Mouse (Mus musculus) macrophage (primary cell): Measurements from ENCODE around the gene Hyal1. TPM values are rescaled to one million over a fixed set of nuclear protein-coding genes. Genes with fewer than 3 reads are reported as not detected.

Source experiments
- H3K27ac ChIP-seq: fragments of 350-480 bp; formaldehyde crosslinking; 2 replicates; pipeline ENCODE4 v1.9.0; 2021
- H3K36me3 ChIP-seq: fragments of 350-480 bp; formaldehyde crosslinking; 2 replicates; pipeline ENCODE4 v1.9.0; 2021; ENCODE audit errors: inconsistent target
- H3K4me3 ChIP-seq: fragments of 350-480 bp; formaldehyde crosslinking; 2 replicates; pipeline ENCODE4 v1.9.0; 2021; ENCODE audit errors: inconsistent target
- H3K79me2 ChIP-seq: fragments of 350-480 bp; formaldehyde crosslinking; 2 replicates; pipeline ENCODE4 v1.9.0; 2021; ENCODE audit errors: inconsistent target
- WGBS: methylation state at CpG from one replicate; pipeline ENCODE4 v1.1.7; 2026; ENCODE audit warnings: inconsistent platforms; ENCODE audit not compliant: missing documents; 5-methylcytosine and 5-hydroxymethylcytosine counted together
- polyA plus RNA-seq: library from polyadenylated mRNA; stranded (reverse); fragments of 250-400 nt; gene quantifications from 3 replicates; pipeline ENCODE4 v1.2.4, GENCODE M21; 2018; ENCODE audit warnings: inconsistent platforms
- total RNA-seq, 78 experiments: library from RNA; depleted of rRNA; stranded (reverse); fragments of 250-400 nt; gene quantifications; 1 replicate in 9 of 78; 2 replicates in 24 of 78; 3 replicates in 43 of 78; 4 replicates in 2 of 78; pipeline ENCODE4 v1.2.4; 2018; ENCODE audit warnings: inconsistent platforms in 56 of 78

Hyal1 gene
- total RNA-seq (2018; cell fraction: chromatin; rRNA removed): 100 to 1,000 TPM in 2 of 26 experiments, 10 to 100 TPM in 24; 10.9 to 111 (median 45.2) TPM
- total RNA-seq (2018; cell fraction: cytosol; rRNA removed): 10 to 100 TPM in 25 of 26 experiments, 1 to 10 TPM in 1; 9.0 to 31.1 (median 17.0) TPM
- 100 to 1,000 TPM in 1 of 26 experiments, 10 to 100 TPM in 25; 14.5 to 102 (median 49.8) TPM for total RNA-seq (2018; cell fraction: nucleus; rRNA removed)
- 20.3 to 38.2 TPM (median 30.4 TPM) in 3 replicates for polyA plus RNA-seq

GRCm38 (mm10) chr9:107576357-107577107 lies at the start of gene Hyal1:
Gene Hyal1 (plus strand): TSS chr9:107576927.
- H3K4me3 ChIP-seq: peak within 1 kb of the TSS; percentile 60
- WGBS: 54% methylated on average over 16 of the region's 16 CpGs

GRCm38 (mm10) chr9:107533791-107534407 lies 42.8 kb upstream of the Hyal1 start, which contains the start of gene Tmem115:
Gene Tmem115 (plus strand): TSS chr9:107533945.
- Histone ChIP-seq H3K4me3 (peak within 1 kb of the TSS; percentile 75), H3K79me2 (peaks cover 43% of the 10 kb centered on the region), H3K36me3 (peaks cover 17% of the 10 kb centered on the region), H3K27ac (peak within 1 kb of the TSS; percentile 57)
- under 1% methylated on average over 47 of the region's 48 CpGs for WGBS

More at GRCm38 (mm10) chr9:107576357-107577107, at the start of gene Hyal1:
- H3K36me3 ChIP-seq: peaks cover 10% of the 10 kb centered on the region; the same call in 1 of the 2 replicates
- H3K79me2 ChIP-seq: peaks cover 29% of the 10 kb centered on the region
- H3K27ac ChIP-seq: peak within 1 kb of the TSS; percentile 95

- H3K79me2 ChIP-seq: peaks cover 43% of the 10 kb centered on the region
- 2% methylated on average over 40 of the region's 40 CpGs for WGBS
- peak overlapping the region; percentile 75 for H3K4me3 ChIP-seq
- H3K36me3 ChIP-seq: peaks cover 23% of the 10 kb centered on the region
- peak overlapping the region; percentile 57 for H3K27ac ChIP-seq
These were observed 42.1 kb upstream of the Hyal1 start for GRCm38 (mm10) chr9:107534408-107535202.

GRCm38 (mm10) chr9:107538231-107538630 lies 38.5 kb upstream of the Hyal1 start:
- WGBS: 99% methylated on average over 7 of the region's 7 CpGs
- H3K27ac ChIP-seq: no peak overlapping the region
- H3K79me2 ChIP-seq: peaks cover 43% of the 10 kb centered on the region
- H3K36me3 ChIP-seq: peaks cover 26% of the 10 kb centered on the region
- H3K4me3 ChIP-seq: no peak overlapping the region

GRCm38 (mm10) chr9:107538711-107539110 lies 38.0 kb upstream of the Hyal1 start:
- Histone ChIP-seq H3K79me2 (peaks cover 43% of the 10 kb centered on the region), H3K4me3 (no peak overlapping the region), H3K27ac (no peak overlapping the region), H3K36me3 (peaks cover 27% of the 10 kb centered on the region)
- 89% methylated on average over 3 of the region's 3 CpGs for WGBS

GRCm38 (mm10) chr9:107539940-107540339 lies 36.8 kb upstream of the Hyal1 start:
- no peak overlapping the region for H3K27ac ChIP-seq
- peaks cover 39% of the 10 kb centered on the region for H3K36me3 ChIP-seq
- over 99% methylated on average over 8 of the region's 8 CpGs for WGBS
- peaks cover 34% of the 10 kb centered on the region for H3K79me2 ChIP-seq
- no peak overlapping the region for H3K4me3 ChIP-seq

DNA sequence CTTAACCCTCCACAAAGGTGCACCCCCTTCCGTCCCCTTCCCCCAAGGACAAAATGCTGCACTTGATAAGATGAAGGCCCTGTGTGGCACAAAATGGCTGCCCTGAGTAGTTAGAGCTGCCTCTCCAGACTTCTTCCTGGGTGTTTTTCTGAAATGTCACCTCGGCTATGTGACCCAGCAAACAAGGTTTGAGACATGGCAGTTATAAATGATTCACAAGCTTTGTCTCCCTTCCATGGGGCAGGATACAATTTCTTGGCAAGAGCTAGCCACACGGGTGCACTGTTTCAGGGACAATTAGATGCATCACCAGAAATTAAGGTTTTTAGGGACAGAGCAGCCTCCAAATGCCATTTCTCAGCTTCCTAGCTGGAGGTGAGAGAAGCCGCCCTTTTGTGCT lies 36.3 kb upstream of the Hyal1 start:
- H3K4me3 ChIP-seq: no peak overlapping the region
- WGBS: 89% methylated on average over 4 of the region's 4 CpGs
- no peak overlapping the region for H3K27ac ChIP-seq
- H3K36me3 ChIP-seq: peaks cover 41% of the 10 kb centered on the region
- H3K79me2 ChIP-seq: peaks cover 30% of the 10 kb centered on the region

GRCm38 (mm10) chr9:107541005-107541404 lies 35.7 kb upstream of the Hyal1 start:
- H3K27ac ChIP-seq: no peak overlapping the region
- H3K36me3 ChIP-seq: peaks cover 41% of the 10 kb centered on the region
- peaks cover 24% of the 10 kb centered on the region for H3K79me2 ChIP-seq
- peak overlapping the region; percentile 78; the same call in 1 of the 2 replicates for H3K4me3 ChIP-seq
- 75% methylated on average over 9 of the region's 10 CpGs for WGBS

DNA sequence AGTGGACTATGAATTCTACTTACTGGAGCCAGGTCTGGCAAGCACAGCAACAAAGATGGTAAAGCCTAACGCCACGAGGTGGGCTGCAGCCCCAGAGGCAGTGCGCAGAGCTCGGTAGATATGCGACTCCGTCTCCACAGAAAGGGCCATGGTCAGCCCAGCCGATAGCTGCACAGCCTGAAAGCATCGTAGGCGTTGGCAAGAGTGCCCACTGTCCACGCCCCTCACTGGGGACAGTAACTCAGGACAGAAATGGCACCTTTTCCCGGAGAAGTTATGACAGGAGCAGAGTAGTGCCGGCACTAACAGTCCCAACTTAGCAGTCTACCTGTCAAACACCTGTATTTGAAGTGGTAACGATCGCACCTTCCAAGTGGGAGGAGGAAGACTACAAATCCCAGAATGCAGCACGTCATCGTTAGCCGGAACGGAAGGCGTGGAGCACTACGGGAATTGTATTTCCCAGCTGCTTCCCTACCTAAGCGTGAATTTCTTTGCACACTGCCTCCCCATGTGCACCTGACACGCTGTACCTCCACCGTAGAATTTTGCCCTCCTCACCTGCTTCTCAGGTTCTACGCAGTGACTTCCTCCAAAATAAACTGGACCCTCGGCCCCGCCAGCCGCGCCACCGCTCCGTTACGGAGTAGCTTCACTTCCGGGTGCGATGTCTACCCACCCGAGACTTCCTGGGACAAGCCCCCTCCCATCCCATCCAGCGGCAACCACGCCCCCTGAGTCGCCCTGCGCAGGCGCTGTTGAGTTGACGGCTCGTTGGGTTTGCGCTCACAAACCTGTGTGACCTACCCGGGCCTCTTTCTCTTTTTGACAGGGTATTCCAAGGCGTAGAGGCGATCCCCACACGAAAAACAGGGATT lies 35.0 kb upstream of the Hyal1 start, which contains the start of the genes Cyb561d2 and Nprl2:
Gene Cyb561d2, minus strand, starts transcription at position 720 of the 878 bp plus-strand sequence.
Gene Nprl2, plus strand, starts transcription at position 753 of the 878 bp plus-strand sequence.
- peaks cover 41% of the 10 kb centered on the region for H3K36me3 ChIP-seq
- peak within 1 kb of the TSS; percentile 78 for H3K4me3 ChIP-seq
- H3K79me2 ChIP-seq: peaks cover 17% of the 10 kb centered on the region
- peak within 1 kb of the TSS; percentile 72 for H3K27ac ChIP-seq
- WGBS: 1% methylated on average over 46 of the region's 46 CpGs

DNA sequence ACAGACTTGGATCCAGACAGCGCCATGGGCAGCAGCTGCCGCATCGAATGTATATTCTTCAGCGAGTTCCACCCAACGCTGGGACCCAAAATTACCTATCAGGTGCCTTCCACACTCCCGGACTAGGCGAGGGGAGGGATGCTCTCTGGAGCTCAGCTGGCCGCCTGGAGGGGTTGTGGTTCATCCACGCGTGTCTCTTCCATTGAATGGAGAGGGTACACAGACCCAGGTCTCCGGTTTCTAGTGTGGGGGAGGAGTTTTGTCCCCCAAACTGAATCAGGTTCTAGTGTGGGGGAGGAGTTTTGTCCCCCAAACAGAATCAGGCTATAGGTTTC lies 34.4 kb upstream of the Hyal1 start:
- peaks cover 40% of the 10 kb centered on the region for H3K36me3 ChIP-seq
- peak overlapping the region; percentile 78 for H3K4me3 ChIP-seq
- WGBS: 2% methylated on average over 11 of the region's 11 CpGs
- peaks cover 11% of the 10 kb centered on the region for H3K79me2 ChIP-seq
- H3K27ac ChIP-seq: peak overlapping the region; percentile 72

DNA sequence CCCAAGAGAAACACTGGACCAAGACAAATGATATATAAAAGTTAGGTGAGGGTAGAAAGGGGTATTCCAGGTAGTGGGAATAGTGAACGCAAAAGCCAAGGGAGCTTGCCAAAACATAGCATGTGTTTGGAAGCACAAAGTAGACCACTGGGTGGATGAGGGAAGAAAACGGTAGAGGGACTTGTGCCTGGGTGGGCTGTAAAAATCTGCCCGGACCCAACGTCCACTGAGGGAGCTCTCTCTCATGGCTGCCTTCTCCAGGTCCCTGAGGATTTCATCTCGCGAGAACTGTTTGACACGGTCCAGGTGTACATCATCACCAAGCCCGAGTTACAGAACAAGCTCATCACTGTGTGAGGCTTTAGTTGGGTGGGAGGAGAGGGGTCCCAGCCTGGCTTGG lies 34.0 kb upstream of the Hyal1 start:
- Histone ChIP-seq H3K4me3 (peak overlapping the region; percentile 78), H3K27ac (peak overlapping the region; percentile 72; the same call in 1 of the 2 replicates), H3K79me2 (peaks cover 7% of the 10 kb centered on the region; the same call in 1 of the 2 replicates), H3K36me3 (peaks cover 36% of the 10 kb centered on the region)
- 66% methylated on average over 7 of the region's 8 CpGs for WGBS

DNA sequence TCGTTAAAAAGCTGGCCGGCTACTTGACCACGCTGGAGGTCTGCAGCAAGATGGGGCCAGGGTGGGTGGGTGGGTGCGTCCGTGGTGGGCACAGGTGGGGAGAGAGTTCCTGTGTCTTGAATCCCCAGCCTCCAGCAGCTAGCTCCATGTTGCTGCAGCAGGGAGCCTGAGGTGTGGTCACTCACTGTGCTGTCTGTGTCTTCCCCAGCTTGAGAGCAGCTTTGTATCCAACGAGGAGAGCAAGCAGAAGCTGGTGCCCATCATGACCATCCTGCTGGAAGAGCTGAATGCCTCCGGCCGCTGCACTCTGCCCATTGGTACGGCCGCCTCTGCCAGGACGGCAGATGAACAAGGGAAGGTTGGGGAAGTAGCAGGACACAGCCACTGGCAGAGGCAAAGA lies 33.4 kb upstream of the Hyal1 start:
- no peak overlapping the region for H3K4me3 ChIP-seq
- H3K79me2 ChIP-seq: peaks cover under 1% of the 10 kb centered on the region; the same call in 1 of the 2 replicates
- no peak overlapping the region for H3K27ac ChIP-seq
- H3K36me3 ChIP-seq: peaks cover 30% of the 10 kb centered on the region
- 95% methylated on average over 11 of the region's 11 CpGs for WGBS

GRCm38 (mm10) chr9:107544196-107544700 lies 32.5 kb upstream of the Hyal1 start:
- 95% methylated on average over 17 of the region's 17 CpGs for WGBS
- H3K4me3 ChIP-seq: no peak overlapping the region
- H3K27ac ChIP-seq: no peak overlapping the region

More at GRCm38 (mm10) chr9:107544196-107544700, 32.5 kb upstream of the Hyal1 start:
- H3K36me3 ChIP-seq: peaks cover 22% of the 10 kb centered on the region
- no peaks in the 10 kb centered on the region; the same call in 1 of the 2 replicates for H3K79me2 ChIP-seq
